Mouse (Mus musculus): ENCODE measurements around the gene Gm15023. TPM values are rescaled to one million over a fixed set of nuclear protein-coding genes. Genes with fewer than 3 reads are reported as not detected.
"Not testable (repeated sequence)": the region's sequence is repeated elsewhere in the genome, so short reads cannot be mapped to it uniquely, and the experiment has no call there.

The Gm15023 gene
- polyA plus RNA-seq (2012; fragmentation: generic; extraction: Trizol): not detected
- long read RNA-seq, experiment 1: 0 reads
- long read RNA-seq, experiment 2: 0 reads

DNA sequence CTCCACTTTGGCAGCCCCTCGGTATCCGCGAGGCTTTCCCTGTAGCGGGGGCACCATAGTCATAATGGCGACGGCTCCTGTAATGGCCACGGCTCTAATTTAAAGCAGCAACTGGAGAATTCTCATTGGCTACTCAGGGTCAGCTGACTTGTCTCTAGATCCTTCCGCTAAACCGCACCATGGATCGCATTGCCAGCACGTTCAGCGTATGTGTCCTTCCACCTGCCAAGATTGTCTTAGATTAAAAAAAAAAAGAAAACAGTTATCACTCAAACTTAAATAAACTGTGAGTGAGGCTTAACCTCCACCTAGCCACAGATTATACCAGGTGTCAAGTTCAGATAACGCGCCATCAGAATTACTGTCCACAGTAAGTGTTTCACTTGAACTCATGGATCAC is at the start of gene Gm15023:
Gene Gm15023 (minus strand): TSS at position 101 of the 400 bp plus-strand sequence.
- not testable (repeated sequence) for H3ac ChIP-seq (ENCODE audit: control insufficient read depth, insufficient read length, low read depth); H3K79me2 ChIP-seq (ENCODE audit: control insufficient read depth, insufficient read depth); H3K79me3 ChIP-seq (ENCODE audit: low read depth); H3K36me3 ChIP-seq (ENCODE audit: control insufficient read depth, insufficient read depth); H3K4me3 ChIP-seq (ENCODE audit: insufficient read depth, poor library complexity, severe bottlenecking); H3K27me3 ChIP-seq (ENCODE audit: control insufficient read depth, insufficient read depth, insufficient read length)

DNA sequence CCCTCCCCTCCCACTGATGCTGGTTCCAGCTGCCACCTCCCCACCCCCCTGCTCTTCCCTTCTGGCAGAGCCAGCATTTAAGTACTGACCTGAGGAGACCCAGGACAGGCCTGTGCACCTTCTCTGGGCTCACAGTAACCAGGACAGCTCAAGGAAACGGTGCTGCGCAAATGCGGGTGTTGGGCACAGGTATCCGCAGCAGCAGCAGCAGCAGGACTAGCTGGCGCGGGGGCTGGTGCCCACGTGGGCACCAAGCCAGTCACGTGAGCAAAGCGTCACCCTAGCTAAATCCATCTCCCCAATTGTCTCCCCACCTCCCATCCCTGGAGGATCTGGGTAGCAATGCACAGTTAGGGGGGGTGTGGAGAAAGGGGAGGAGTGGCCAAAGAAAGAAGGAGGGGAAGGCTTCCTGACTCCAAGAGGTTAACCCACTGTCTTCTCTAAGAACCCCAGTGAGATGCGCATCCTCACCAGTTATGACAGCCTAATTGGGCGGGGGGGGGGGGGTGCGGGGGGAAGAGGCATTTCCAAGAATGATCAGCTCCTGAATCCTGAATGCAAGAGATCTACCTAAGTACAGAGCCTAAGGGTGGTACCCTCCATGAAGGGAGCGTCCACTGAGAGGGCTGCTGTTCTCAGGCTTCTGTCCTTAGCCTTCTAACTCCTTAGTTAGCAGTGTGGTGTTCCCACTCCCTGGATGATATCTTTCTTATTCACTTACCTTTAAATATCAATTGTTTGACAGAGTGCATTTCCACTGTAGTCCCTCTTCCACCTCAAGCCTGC is 33.2 kb upstream of the Gm15023 start, which contains the start of gene Tceal6:
Gene Tceal6 (minus strand): TSS at position 252 of the 786 bp plus-strand sequence.
- no peaks in the 10 kb centered on the region for H3K79me2 ChIP-seq (ENCODE audit: control insufficient read depth, insufficient read depth)
- TF ChIP-seq CEBPB (IDR thresholded peaks at IDR 0.05; ENCODE audit: low read depth): no peak
- no peak for TF ChIP-seq MYOD1 (IDR thresholded peaks at IDR 0.05; ENCODE audit: control insufficient read depth, insufficient read length, low read depth)
- TF ChIP-seq MAX (IDR thresholded peaks at IDR 0.05): no peak
- TF ChIP-seq CTCF (IDR thresholded peaks at IDR 0.05; ENCODE audit: control insufficient read depth, insufficient read depth, insufficient read length): no peak
- no peak within 1 kb of the TSS for H3K4me3 ChIP-seq (ENCODE audit: insufficient read depth, poor library complexity, severe bottlenecking)
- no peaks in the 10 kb centered on the region for H3K36me3 ChIP-seq (ENCODE audit: control insufficient read depth, insufficient read depth)
- H3ac ChIP-seq (ENCODE audit: control insufficient read depth, insufficient read length, low read depth): no peak within 1 kb of the TSS
- no peaks in the 10 kb centered on the region for H3K27me3 ChIP-seq (ENCODE audit: control insufficient read depth, insufficient read depth, insufficient read length)
- H3K79me3 ChIP-seq (ENCODE audit: low read depth): no peaks in the 10 kb centered on the region

DNA sequence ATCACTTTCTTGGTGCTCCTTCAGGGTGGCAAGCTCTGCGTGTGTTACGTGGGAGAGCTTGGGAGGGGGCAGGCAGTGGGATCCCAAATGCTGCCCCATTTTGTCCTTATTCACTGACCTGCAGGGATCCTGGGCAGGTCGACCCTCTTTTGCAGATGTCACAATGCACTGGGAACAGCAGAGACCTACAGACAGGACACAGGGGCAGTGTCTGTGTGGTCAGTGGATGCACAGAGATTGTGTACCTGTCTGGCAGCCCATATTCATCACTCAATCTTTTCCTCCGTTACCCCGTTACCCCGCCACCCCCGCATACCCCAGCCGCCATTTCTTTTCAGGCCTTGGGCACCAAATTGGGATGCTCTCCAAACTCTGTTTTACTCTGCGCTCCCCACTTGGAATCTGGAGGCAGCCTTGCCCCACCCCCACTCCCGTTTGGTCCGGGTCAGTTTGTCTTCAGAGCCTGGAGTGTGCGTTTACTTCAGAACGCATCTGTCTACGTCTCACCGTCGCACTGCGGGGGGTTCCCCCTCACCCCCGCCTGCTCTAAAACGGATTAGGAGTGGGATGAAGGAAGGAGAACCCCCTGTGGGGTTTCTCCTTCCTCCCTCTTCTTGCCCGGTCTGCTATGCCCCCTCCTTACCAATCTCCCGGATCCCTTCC is 32.5 kb upstream of the Gm15023 start:
- not testable (repeated sequence) for H3K79me2 ChIP-seq (ENCODE audit: control insufficient read depth, insufficient read depth); H3K27me3 ChIP-seq (ENCODE audit: control insufficient read depth, insufficient read depth, insufficient read length); H3K4me3 ChIP-seq (ENCODE audit: insufficient read depth, poor library complexity, severe bottlenecking)

DNA sequence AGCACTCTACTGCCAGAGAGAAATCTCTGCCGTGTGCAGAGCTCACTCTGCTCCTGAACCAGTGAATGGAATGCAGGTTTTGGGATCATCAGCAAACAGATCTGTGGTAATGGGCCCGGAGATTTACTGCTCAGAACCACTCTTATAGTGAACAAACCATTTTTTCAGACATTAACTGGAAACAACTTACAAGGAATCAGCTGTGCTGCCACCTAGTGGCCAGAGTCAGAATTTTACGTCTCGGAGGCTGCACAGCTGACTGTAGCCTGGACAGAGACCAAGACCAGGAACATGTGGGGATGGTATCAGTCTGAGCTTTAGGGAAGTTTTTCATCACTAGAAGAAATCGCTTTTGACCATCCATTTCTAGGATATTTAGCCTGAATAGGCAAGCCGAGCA is 12.5 kb upstream of the Gm15023 start:
- not testable (repeated sequence) for H3K79me3 ChIP-seq (ENCODE audit: low read depth); H3K4me3 ChIP-seq (ENCODE audit: insufficient read depth, poor library complexity, severe bottlenecking); H3K79me2 ChIP-seq (ENCODE audit: control insufficient read depth, insufficient read depth); H3ac ChIP-seq (ENCODE audit: control insufficient read depth, insufficient read length, low read depth); H3K27me3 ChIP-seq (ENCODE audit: control insufficient read depth, insufficient read depth, insufficient read length); H3K36me3 ChIP-seq (ENCODE audit: control insufficient read depth, insufficient read depth)

More for the DNA sequence above, 32.5 kb upstream of the Gm15023 start:
- H3K36me3 ChIP-seq (ENCODE audit: control insufficient read depth, insufficient read depth); H3K79me3 ChIP-seq (ENCODE audit: low read depth); H3ac ChIP-seq (ENCODE audit: control insufficient read depth, insufficient read length, low read depth): not testable (repeated sequence)

DNA sequence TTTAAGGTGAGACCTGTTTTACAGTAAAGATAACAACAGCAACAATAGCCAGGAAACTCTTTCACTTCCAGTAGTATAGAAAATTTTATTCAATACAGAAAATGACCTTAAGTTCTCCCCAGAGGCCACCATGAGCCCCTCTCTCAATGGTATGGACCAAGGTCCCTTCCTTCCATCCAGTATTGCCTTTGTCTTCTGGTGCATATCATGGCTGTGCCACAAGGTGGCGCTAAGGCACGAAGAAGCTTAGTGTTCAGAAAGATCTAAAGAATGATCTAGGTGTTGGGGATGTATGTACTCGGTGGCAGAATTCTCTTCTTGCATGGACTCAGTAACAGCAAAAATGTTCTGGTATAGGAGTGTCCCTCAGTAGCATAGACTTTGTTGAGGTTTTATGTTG is 11.2 kb upstream of the Gm15023 start:
- H3K4me3 ChIP-seq (ENCODE audit: insufficient read depth, poor library complexity, severe bottlenecking); H3K79me2 ChIP-seq (ENCODE audit: control insufficient read depth, insufficient read depth); H3K79me3 ChIP-seq (ENCODE audit: low read depth); H3ac ChIP-seq (ENCODE audit: control insufficient read depth, insufficient read length, low read depth); H3K36me3 ChIP-seq (ENCODE audit: control insufficient read depth, insufficient read depth); H3K27me3 ChIP-seq (ENCODE audit: control insufficient read depth, insufficient read depth, insufficient read length): not testable (repeated sequence)

Other genes with a start within 250 kb of the Gm15023 start
- not detected for gene Nxf2, start 212.9 kb downstream of the Gm15023 start, polyA plus RNA-seq (2012; fragmentation: generic; extraction: Trizol)
- gene Zmat1, start 168.4 kb downstream of the Gm15023 start, polyA plus RNA-seq (2012; fragmentation: generic; extraction: Trizol): 0.44 TPM
- gene Tceal6, start 33.1 kb upstream of the Gm15023 start, polyA plus RNA-seq (2012; fragmentation: generic; extraction: Trizol): not detected
- gene Pramel3, start 124.7 kb upstream of the Gm15023 start, polyA plus RNA-seq (2012; fragmentation: generic; extraction: Trizol): not detected
- gene Gm5128, start 195.7 kb upstream of the Gm15023 start, polyA plus RNA-seq (2012; fragmentation: generic; extraction: Trizol): not detected